Mouse (Mus musculus) heart, adult 9 months (tissue): ENCODE measurements around the gene Tmcc3.

Experiments used
- DNase-seq, 2 experiments: peaks; one replicate each; pipeline ENCODE4 v3.0.0; 2022; ENCODE audit warnings: low spot score in 2 of 2

Tmcc3 gene

DNA sequence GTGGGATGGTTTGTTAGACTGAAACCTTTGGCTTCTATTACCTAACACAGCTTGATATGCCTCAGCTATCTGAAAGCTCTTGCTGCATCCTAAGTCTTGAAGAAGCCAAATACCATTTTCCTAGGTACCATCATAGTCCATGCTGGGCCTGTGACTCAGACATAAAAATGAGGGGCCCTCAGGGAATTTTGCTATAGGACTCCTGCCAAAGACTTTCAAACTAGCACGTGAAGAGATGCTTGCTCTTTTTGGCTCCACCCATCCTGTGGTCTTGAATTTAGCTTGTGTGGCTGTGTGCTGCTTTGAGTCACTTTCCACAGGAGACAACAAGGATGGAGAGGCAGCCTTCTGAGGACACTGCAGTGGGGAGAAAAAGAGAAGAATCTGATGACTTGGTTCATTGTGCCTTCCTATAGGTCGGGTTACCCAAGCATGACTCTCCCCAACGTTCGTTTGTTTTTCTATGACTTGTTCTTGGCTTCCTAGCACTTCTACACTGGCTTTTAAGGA, 319.1 kb downstream of the Tmcc3 start:
- no peak for DNase-seq

DNA sequence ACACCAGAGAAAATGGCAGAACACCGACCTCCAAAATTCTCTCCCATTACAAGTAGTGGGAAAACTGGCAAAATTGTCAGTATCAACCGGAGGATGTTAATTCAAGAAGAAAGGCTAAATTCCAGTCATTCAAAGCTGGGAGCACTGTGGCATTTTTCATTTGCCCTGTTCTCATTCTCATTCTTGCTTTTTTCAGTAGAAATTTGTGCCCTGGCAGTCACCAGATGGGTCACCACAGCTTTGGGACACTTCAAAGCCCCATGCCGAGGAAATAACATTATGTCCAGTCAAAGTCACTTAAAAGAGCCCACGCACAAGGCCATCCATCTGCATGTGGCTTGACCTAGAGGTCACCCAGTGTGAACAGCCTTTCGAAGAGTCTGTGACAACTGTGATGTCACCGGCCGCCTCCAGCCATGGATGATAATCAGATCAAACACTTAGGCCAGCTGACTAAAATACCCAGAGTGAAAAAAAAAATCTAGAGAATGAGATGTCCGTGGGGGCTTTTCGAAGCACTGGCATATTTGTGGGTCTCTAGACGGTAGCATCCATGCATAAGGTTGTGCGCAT, 319.9 kb downstream of the Tmcc3 start:
- no peak for DNase-seq

DNA sequence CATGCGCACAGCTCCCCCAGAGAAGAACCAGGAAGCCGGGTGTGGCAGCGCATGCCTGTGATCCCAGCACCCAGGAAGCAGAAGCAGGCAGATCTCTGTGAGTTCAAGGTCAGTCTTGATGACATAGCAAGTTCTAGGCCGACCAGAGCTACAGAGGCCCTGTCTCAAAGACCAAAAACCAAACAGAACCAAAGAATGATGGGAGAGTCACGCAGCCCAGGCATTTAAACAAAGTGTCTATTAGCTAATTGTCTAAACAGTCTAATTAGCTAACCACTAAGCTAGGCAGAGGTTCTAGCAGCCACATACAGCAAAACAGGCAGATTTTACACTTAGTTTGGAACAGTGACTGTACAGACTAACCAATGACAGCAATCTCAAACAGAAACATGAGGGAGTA, 320.5 kb downstream of the Tmcc3 start:
- DNase-seq: no peak

DNA sequence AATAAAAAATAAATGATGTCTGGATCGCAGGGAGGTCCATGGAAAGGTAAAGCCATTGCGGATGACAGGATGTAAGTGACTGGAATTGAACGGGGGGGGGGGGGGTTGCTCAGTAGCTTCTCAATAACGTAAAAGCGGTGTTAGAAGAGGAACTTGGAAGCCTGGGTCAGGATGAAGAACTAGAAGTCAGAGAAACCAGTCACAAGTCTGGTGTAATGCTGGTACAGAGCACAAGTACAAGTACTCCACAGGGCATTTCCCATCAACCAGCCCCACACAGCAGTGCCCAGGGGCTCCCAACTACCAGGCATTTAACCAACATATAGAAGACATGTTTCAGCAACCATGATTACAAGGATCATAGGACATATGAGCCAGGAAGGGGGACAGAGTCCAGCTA, 326.9 kb downstream of the Tmcc3 start:
- no peak for DNase-seq

DNA sequence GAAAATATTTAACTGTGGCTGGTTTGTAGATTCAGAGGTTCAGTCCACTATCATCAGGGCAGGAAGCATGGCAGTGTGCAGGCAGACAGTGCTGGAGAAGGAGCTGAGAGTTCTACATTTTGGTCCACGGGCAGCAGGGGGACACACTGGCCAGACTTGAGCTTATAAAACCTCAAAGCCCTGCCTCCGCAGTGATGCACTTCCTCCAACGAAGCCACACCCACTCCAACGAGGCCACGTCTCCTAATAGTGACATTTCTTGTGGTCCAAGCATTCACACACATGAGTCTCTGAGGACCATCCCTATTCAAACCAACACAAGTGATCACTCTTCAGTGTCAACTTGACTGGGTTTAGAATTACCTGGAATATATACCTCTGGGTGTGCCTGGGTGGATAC, 327.5 kb downstream of the Tmcc3 start:
- no peak for DNase-seq

DNA sequence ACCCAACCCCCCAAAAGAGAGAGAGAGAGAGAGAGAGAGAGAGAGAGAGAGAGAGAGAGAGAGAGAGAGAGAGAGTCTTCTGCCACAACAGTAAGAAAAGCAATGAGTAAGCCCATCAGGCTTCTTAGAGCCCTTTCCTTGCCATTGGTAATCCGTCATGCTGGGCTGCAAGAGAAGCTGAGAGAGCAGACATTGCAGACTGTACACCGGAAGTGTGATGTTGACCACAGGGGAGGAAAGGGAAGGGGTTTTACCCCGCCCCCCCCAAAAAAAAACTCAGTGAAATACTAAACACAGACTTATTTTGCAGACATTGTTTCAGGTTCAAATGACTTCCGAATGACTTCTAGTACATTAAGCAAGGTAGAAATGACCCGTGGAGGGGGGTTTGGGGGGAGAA, 328.3 kb downstream of the Tmcc3 start:
- no peak for DNase-seq
